Mouse (Mus musculus) thymus, postnatal 36 days (tissue): ENCODE data around the gene Sri.
"Not testable (repeated sequence)": the region's sequence is repeated elsewhere in the genome, so short reads cannot be mapped to it uniquely, and the experiment has no call there.

Source experiments
- DNase-seq, 2 experiments: peaks; one replicate each; pipeline ENCODE4 v3.0.0; 2022; ENCODE audit warnings: mixed read lengths in 2 of 2

Sri gene

GRCm38 (mm10) chr5:8045855-8046254, at the start of gene Sri:
Gene Sri (plus strand): TSS chr5:8046078.
- DNase-seq: no peak

GRCm38 (mm10) chr5:7996401-7997044, 49.4 kb upstream of the Sri start:
- no peak for DNase-seq

- no peak for DNase-seq
Measured at GRCm38 (mm10) chr5:7997086-7997485, 48.8 kb upstream of the Sri start.

DNA sequence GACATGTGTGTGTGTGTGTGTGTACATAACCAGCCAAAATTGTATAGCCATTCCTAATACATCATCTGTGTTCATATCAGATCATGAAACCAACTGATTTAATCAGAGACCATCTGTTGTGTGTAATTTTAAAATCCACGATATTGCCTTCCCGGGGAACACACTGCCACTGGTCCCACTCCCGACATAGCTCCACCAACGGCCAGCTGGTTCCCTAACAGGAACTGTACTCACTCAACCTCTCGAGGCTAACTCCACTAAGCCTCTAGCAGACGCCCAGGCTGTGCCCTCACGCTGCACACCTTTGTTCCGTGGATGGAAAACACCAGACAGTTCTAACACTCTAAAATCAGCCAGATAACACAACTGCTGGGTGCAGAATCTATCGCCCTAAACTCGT, 45.4 kb upstream of the Sri start:
- no peak for DNase-seq

DNA sequence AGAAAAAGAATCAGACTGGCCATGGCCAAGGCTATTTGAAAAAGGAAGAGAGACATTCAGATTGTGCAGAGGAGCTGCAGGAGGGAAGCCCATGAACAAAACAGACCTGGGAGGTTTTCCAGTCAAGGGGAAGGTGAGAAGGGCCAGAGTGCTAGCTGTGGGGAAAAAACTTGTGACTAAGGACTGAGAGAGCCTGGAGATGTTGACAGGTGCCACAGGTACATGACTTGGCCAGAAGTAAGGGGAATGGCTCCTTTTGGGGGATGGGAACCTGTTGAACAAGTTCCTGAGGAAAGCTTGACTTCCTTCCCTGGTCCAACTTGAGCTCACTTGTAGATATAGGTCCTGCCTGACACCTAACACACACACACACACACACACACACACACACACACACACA, 43.1 kb upstream of the Sri start:
- DNase-seq: no peak

DNA sequence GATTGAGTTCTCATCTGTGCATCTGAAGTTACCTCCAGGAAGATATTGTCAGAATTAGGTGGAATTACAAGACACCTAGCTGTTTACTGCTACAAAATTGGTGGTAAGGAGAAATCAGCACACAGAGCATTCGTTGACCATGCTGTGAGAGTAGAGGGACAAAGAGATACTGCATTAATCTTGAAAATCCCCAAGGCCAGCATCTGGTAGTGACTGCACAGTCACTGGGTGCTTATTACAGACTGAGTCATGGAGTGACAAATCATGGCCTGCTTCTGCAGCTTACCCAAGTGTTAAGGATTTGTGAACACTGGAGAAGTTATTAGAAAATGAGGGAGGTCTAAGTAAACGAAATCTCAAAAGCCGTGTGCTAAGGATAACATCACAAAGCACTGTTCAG, 32.6 kb upstream of the Sri start:
- no peak for DNase-seq

DNA sequence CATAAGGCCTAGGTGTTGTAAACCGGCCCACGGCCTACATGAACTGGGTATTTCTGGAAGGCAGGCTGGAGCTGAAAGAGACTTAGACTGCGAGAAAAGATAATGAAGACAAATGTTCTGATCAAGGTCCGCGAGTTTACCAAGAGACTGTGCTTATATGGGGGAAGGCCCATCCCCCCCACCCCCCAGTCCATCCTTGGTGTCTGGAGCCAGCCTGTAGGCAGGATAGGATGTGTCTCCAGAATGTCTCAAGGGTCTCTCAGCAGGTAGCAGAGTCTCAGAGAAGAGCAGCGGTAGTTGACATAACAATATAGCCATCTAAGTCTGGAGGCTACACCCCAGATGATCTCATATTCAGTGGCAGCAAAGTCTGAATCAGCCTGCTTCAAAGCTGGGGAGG, 11.3 kb upstream of the Sri start:
- DNase-seq: not testable (repeated sequence)

- no peak for DNase-seq
Measured at GRCm38 (mm10) chr5:8053827-8054226, 7.9 kb downstream of the Sri start.

- peak in 1 of 2 experiments; percentile 30 for DNase-seq
Measured at GRCm38 (mm10) chr5:8055721-8056129, 9.8 kb downstream of the Sri start.

GRCm38 (mm10) chr5:8056141-8057017, 10.5 kb downstream of the Sri start:
- DNase-seq: peak; percentile 87 to 88

GRCm38 (mm10) chr5:8057018-8057323, 11.1 kb downstream of the Sri start:
- no peak for DNase-seq

- DNase-seq: no peak
Measured at GRCm38 (mm10) chr5:8058056-8058455, 12.2 kb downstream of the Sri start.

- DNase-seq: no peak
Measured at GRCm38 (mm10) chr5:8062469-8062868, 16.6 kb downstream of the Sri start.

DNA sequence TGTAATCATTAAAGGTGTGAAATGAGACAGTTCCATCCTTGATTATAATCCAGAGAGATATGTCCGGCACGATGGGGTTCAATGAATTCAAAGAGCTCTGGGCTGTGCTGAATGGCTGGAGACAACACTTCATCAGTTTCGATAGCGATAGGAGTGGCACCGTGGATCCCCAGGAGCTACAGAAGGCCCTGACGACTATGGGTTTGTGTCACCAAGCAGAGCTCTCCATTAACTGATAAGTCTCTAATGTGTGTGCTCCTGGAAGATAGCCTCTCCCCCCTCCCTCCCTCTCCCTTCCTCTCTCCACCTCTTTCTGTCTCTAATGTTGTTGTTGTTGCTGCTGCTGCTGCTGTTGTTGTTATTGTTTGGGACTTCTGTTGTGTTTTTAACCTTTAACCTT, 17.3 kb downstream of the Sri start:
- no peak for DNase-seq

DNA sequence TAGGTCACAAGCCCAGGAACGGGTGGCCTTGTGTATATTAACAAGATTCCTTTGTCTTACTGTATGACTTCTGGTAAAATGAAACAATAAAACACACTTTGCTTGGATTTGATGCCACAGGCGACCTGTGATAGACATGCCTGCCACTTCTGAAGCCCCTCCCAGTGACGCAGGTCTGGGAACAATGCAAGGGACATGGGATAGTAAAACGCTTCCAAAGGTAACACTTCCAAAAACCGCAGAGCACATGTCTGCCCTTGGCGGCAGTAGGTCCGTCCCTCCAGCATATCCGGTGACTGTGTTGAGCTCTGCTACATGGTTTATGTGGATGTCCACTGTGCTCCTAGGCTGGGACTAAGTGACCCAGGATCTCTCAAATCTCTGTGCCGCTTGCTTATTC, 27.5 kb downstream of the Sri start:
- no peak for DNase-seq

DNA sequence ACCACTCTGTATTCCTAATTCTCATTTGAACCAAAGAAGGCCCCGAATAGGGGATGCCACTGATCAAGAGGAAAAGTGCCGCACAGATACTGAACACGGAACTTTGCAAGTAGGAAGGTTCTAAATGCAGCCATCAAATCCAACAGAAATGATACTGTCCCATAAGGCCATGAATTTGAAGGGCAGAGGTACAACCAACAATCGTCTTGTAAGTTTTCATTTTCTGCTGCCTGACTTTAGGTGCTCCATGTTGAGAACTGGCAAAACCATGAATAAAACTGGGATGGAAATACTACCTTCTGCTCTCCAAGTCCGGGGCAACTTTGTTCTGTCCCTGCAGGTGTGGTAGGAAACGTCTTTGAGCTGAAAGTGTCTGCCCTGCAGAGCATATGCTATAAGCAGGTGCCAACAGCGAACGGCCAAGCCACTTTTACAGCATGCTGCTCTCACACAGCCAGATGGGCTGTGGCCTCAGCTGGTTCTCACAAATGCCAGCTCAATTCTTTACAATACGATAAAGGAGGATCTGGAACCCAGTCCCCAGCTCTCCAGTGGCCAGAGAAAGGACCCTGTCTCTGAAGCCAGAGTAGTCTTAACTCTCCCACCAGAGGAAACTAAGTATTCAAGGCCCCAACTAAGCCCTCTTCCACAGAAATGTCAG, 28.2 kb downstream of the Sri start:
- no peak for DNase-seq

DNA sequence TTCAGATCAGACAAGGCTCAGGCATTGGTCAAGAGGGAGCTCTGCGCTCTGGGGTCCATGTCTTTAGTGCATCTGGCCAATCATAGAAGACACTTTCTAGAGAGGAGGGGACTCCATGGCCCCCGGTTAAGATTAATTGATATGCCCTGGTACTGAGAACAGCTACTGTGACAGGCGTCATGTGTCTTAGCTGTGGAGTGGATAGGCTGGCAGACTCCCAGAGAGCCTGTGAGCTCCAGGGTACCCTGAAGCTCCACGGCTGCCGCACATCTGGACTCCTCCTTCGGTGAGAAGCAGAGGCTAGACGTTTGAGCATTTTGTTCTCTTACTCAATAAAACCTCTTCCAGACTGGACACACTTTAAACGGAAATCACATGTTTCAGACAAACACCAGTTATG, 31.6 kb downstream of the Sri start:
- DNase-seq: no peak

DNA sequence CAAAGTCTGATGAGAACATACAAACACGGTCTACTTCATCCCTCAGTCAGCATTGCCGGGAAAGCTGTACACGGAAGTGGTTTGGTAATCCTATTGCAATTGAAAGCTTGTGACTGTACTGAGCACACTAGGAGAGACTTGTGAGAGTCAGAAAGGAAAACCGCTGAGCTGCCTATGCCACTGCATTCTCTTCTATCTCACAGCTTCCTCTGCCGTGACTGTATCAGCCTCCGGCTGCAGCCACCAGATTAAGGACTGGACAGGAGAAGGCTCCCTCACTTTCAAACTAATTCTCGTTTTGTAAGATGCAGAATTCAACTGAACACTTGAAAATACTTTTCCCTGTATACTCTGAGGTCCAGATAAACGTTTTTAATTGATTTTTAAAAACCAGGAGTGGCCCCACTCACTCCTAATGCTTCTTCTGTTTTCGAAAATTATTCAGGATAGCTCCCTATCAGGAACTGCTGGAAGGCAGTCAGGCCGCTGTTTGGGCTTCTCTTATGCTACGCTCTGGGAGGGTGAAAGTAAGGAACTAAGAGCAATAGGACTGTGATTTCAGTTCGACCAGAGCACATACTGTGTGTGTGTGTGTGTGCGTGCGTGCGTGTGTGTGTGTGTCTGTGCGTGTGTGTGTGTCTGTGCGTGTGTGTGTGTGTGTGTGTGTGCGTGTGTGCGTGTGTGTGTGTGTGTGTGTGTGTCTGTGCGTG, 37.1 kb downstream of the Sri start:
- no peak for DNase-seq

GRCm38 (mm10) chr5:8085661-8086060, 39.8 kb downstream of the Sri start:
- DNase-seq: no peak

GRCm38 (mm10) chr5:8088147-8088546, 42.3 kb downstream of the Sri start:
- DNase-seq: no peak

- DNase-seq: no peak
Measured at GRCm38 (mm10) chr5:8094921-8095320, 49.0 kb downstream of the Sri start.

GRCm38 (mm10) chr5:8095689-8096088, 49.8 kb downstream of the Sri start:
- no peak for DNase-seq

GRCm38 (mm10) chr5:8111691-8112090, 65.8 kb downstream of the Sri start:
- no peak for DNase-seq
